Mouse (Mus musculus): ENCODE data around the gene Zfp819.
"Not testable (repeated sequence)": the region's sequence is repeated elsewhere in the genome, so short reads cannot be mapped to it uniquely, and the experiment has no call there.

Zfp819 gene

DNA sequence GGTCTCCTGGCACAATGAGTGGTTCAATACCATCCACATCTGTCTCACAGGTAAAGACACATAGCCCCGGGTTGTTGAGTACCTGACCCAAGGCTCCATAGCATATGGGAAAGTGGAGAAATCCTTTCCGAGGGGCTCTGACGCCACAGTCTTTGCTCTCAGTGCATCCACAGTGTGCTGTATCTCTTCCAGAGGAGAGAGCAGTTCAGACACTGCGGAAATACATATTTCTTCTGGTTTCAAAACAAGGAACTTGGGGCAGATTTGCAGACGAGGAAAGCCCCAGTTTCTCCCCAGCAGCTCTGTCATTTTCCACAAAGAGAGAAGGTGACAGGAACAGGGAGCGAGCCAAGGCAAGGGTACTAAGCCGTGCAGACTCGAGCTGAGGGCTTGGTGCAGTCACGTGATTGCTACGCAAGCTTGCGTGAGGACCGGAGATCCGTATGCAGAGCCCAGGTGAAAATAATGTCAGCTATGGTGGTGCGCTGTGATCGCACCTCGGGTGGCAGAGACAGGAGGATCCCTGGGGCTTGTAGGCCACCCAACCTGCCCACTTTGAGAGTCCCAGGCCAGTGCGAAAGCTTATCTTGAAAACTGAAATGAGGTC, 36.2 kb downstream of the Zfp819 start:
- DNase-seq = no peak

- no peak for DNase-seq
Measured at GRCm38 (mm10) chr7:43652683-43653082, 45.7 kb downstream of the Zfp819 start.

DNA sequence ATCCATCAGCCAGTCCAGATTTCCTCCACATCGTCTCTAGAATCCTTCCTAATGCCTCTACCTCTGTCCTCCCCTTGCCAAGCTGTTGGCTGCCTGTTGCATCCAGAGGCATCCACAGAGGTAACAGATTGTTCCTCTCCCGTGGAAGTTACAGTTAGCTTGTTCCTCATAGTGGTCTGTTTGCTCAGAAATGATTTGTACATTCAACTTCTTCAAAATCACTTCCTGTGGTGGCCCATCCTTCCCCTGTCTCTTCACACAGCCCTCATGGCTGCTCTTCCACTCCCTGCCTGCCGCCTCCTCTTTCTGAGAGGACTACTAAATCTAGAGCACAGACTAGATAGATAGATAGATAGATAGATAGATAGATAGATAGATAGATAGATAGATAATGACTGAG, 47.5 kb downstream of the Zfp819 start:
- DNase-seq = no peak

DNA sequence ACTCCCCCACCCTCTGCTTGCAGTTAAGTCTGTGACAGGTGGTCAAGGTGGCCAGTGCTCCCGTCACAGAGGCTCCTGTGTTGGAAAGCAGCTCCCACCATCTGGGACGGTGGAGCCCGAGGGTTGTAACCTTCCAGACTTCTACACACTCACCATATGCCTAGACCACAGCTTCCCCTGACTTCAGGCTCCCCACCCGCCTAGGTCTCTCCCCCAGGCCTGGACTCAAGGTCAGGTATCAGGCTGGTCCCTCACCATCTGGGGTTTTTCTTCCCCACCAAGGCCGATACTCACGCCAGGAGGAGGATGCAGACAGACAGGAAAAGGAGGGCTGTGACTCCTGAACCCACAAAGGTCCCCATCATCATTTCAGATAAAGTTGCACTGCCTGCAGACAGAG, 49.3 kb downstream of the Zfp819 start:
- no peak for DNase-seq

DNA sequence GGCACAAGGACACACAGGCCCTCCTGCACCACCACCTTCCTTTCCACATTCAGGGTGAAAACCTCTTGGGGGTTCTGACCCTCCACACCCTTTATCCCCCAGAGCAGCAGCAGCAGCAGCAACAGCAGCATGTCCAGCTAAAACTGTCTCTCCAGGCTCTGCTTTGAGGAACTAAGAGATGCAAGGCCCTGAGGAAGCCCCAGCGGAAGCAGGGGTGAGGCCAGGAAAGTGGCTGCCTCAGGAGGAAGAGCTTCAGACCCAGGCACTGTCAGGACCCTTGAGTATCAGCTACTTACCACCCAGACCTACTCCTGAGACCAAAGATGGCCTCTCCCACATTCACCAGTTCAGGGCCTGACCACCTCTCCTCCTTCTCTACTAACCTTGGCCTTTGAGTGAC, 53.0 kb downstream of the Zfp819 start, which contains the start of gene Siglece:
Gene Siglece (minus strand): TSS at position 160 of the 400 bp plus-strand sequence.
- DNase-seq = no peak

GRCm38 (mm10) chr7:43662804-43663203, 55.8 kb downstream of the Zfp819 start:
- no peak for DNase-seq

- DNase-seq = not testable (repeated sequence)
Measured at GRCm38 (mm10) chr7:43667221-43667620, 60.3 kb downstream of the Zfp819 start.

All from lung, postnatal 10 days (tissue).